Mouse (Mus musculus) midbrain, embryonic 10.5 days (tissue): ENCODE results near the gene Dap3. TPM values are rescaled to one million over a fixed set of nuclear protein-coding genes. Genes with fewer than 3 reads are reported as not detected.
"Not testable (repeated sequence)": the region's sequence is repeated elsewhere in the genome, so short reads cannot be mapped to it uniquely, and the experiment has no call there.

ENCODE experiments used
- DNase-seq: peaks from one replicate; pipeline ENCODE4 v3.0.0-alpha.2; 2017; ENCODE audit warnings: low spot score
- H3K27ac ChIP-seq: fragments of 300-500 bp; sonication (generic); replicated peaks from 2 replicates; pipeline ENCODE4 v1.5.1; 2016; ENCODE audit warnings: mild to moderate bottlenecking
- H3K27me3 ChIP-seq: fragments of 300-500 bp; sonication (generic); 2 replicates; pipeline ENCODE4 v1.6.1; 2016; ENCODE audit warnings: low read depth, mild to moderate bottlenecking; ENCODE audit not compliant: poor library complexity, severe bottlenecking
- H3K36me3 ChIP-seq: fragments of 300-500 bp; sonication (generic); 2 replicates; pipeline ENCODE4 v1.6.1; 2016; ENCODE audit warnings: mild to moderate bottlenecking, moderate library complexity
- H3K4me1 ChIP-seq: fragments of 300-500 bp; sonication (generic); 2 replicates; pipeline ENCODE4 v1.6.1; 2016
- H3K4me3 ChIP-seq: fragments of 300-500 bp; sonication (generic); 2 replicates; pipeline ENCODE4 v1.5.1; 2016; ENCODE audit warnings: mild to moderate bottlenecking, moderate library complexity
- H3K9me3 ChIP-seq: fragments of 300-500 bp; sonication (generic); replicated peaks from 2 replicates; pipeline ENCODE4 v1.6.1; 2016; ENCODE audit warnings: mild to moderate bottlenecking
- WGBS: fragments of 180-500 bp; shearing (Covaris S2); methylation state at CpG from one replicate; pipeline ENCODE4 v1.1.7; 2016; 5-methylcytosine and 5-hydroxymethylcytosine counted together
- polyA plus RNA-seq: library from polyadenylated mRNA; unstranded; fragments of >200 nt; fragmentation: Nextera tagmentation; extraction: Ambion mirVana; gene quantifications from 2 replicates; pipeline ENCODE4 v1.2.1, GENCODE M21; 2016

Gene Dap3
- polyA plus RNA-seq, 1 experiment from 2014 or later, result 131 TPM

GRCm38 (mm10) chr3:88905209-88905608 lies 45.8 kb downstream of the Dap3 start:
- H3K27ac ChIP-seq, result no peak overlapping the region
- peaks cover 100% of the 10 kb centered on the region for H3K36me3 ChIP-seq
- DNase-seq, result no peak
- H3K4me3 ChIP-seq, result no peak overlapping the region
- H3K9me3 ChIP-seq, result no peaks in the 10 kb centered on the region
- H3K27me3 ChIP-seq, result no peaks in the 10 kb centered on the region
- 91% methylated on average over 6 of the region's 6 CpGs for WGBS
- H3K4me1 ChIP-seq, result no peaks in the 10 kb centered on the region

- Histone ChIP-seq H3K4me3 (no peak overlapping the region), H3K4me1 (no peaks in the 10 kb centered on the region), H3K36me3 (peaks cover 99% of the 10 kb centered on the region), H3K27ac (no peak overlapping the region), H3K9me3 (no peaks in the 10 kb centered on the region), H3K27me3 (no peaks in the 10 kb centered on the region)
- 90% methylated on average over 3 of the region's 3 CpGs for WGBS
- no peak for DNase-seq
These were observed 46.2 kb downstream of the Dap3 start for GRCm38 (mm10) chr3:88904803-88905202.

GRCm38 (mm10) chr3:88893011-88893410 lies 58.0 kb downstream of the Dap3 start:
- peaks cover 62% of the 10 kb centered on the region for H3K36me3 ChIP-seq
- H3K27me3 ChIP-seq, H3K27ac ChIP-seq, H3K9me3 ChIP-seq, H3K4me1 ChIP-seq, DNase-seq, H3K4me3 ChIP-seq: not testable (repeated sequence)
- WGBS, result 96% methylated on average over 7 of the region's 7 CpGs

- H3K27ac ChIP-seq, DNase-seq, H3K9me3 ChIP-seq, H3K27me3 ChIP-seq, H3K4me3 ChIP-seq, H3K4me1 ChIP-seq: not testable (repeated sequence)
- peaks cover 40% of the 10 kb centered on the region for H3K36me3 ChIP-seq
- 97% methylated on average over 4 of the region's 4 CpGs for WGBS
These were observed 68.4 kb downstream of the Dap3 start for GRCm38 (mm10) chr3:88882536-88882935.

Other genes starting within 250 kb of the Dap3 start
- 38.9 and 43.8 TPM in 2 replicates for gene Rit1, start 234.3 kb downstream of the Dap3 start, polyA plus RNA-seq
- gene Syt11, start 176.0 kb downstream of the Dap3 start, polyA plus RNA-seq, result 129 and 187 TPM in 2 replicates
- gene Gon4l, start 116.0 kb downstream of the Dap3 start, polyA plus RNA-seq, result 15.3 and 17.3 TPM in 2 replicates
- 68.9 and 70.8 TPM in 2 replicates for gene Msto1, start 37.2 kb downstream of the Dap3 start, polyA plus RNA-seq
- gene Ash1l, start 559 bp downstream of the Dap3 start, polyA plus RNA-seq, result 13.4 and 14.3 TPM in 2 replicates
- 18.2 and 26.1 TPM in 2 replicates for gene Rusc1, start 142.1 kb upstream of the Dap3 start, polyA plus RNA-seq
- not detected in 2 replicates for gene Gm43738, start 149.9 kb upstream of the Dap3 start, polyA plus RNA-seq
- 366 and 381 TPM in 2 replicates for gene Fdps, start 150.8 kb upstream of the Dap3 start, polyA plus RNA-seq
- 4.1 and 5.9 TPM in 2 replicates for gene Pklr, start 185.0 kb upstream of the Dap3 start, polyA plus RNA-seq
- 6.3 and 10.6 TPM in 2 replicates for gene Hcn3, start 209.0 kb upstream of the Dap3 start, polyA plus RNA-seq
- 33.8 and 34.0 TPM in 2 replicates for gene Clk2, start 213.6 kb upstream of the Dap3 start, polyA plus RNA-seq
- 99.2 and 104 TPM in 2 replicates for gene Scamp3, start 226.3 kb upstream of the Dap3 start, polyA plus RNA-seq
- gene Fam189b, start 232.0 kb upstream of the Dap3 start, polyA plus RNA-seq, result 31.0 and 35.0 TPM in 2 replicates